Mouse (Mus musculus): ENCODE measurements around the gene Galnt17. TPM values are rescaled to one million over a fixed set of nuclear protein-coding genes. Genes with fewer than 3 reads are reported as not detected.

The Galnt17 gene
- polyA plus RNA-seq, 1 experiment from 2014 or later = 2.1 TPM

DNA sequence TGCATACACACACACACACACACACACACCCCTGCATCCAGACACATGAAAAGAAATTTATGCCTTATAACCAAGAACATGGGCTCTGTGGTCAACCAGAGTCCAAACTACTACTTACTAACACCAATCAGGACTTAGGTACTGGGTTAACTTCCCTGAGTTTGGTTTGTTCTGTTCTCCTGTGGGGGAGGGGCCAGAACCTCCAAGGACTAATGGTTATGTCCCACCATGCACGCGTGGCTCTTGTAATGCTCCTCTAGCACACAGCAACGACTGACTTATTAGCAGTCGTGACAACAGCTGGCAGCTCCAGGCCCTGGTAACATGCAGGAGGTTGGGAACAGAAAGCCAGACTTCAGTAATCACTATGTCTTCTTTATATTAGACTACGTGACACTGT, 3.1 kb downstream of the Galnt17 start:
- Histone ChIP-seq H3K27me3 (ENCODE audit: insufficient read depth, low read length) (peaks cover 29% of the 10 kb centered on the region), H3K27ac (ENCODE audit: low read length) (no peak overlapping the region), H3K36me3 (ENCODE audit: insufficient read depth, low read length) (no peaks in the 10 kb centered on the region), H3K9ac (replicated peaks; ENCODE audit: low read length) (no peak overlapping the region), H3K4me1 (ENCODE audit: insufficient read depth, low read length) (peaks cover 8% of the 10 kb centered on the region), H3K4me2 (replicated peaks; ENCODE audit: low read depth, low read length) (no peak overlapping the region), H3K4me3 (ENCODE audit: low read length) (no peak overlapping the region), H3K9me3 (ENCODE audit: low read length) (no peaks in the 10 kb centered on the region)
- no peak for ATAC-seq (ENCODE audit: low FRiP score, low TSS enrichment)
- 51% methylated on average over 5 of the region's 5 CpGs for WGBS

DNA sequence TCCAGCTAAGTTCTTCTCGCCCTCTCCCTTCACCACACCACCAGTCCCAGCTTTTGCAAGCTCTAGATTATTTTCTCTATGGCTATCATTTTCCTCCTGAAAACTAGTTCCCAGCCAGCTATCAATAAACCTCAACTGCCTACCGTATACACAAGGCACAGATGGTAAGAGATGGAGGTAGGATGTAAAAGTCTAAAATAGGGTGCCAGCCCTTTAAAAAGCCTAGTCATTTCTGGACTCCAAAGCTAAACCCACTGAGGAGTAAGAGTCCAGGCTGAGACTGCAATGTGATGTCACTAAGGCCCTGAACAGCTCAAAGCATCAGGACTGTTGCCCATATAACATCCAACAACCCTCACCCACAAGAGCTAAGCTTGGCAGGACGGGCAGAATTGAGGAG, 6.8 kb downstream of the Galnt17 start:
- H3K27me3 ChIP-seq (ENCODE audit: insufficient read depth, low read length) = peaks cover 22% of the 10 kb centered on the region
- H3K36me3 ChIP-seq (ENCODE audit: insufficient read depth, low read length) = no peaks in the 10 kb centered on the region
- H3K4me2 ChIP-seq (replicated peaks; ENCODE audit: low read depth, low read length) = no peak overlapping the region
- 91% methylated on average over 3 of the region's 3 CpGs for WGBS
- no peak overlapping the region for H3K4me3 ChIP-seq (ENCODE audit: low read length)
- peaks cover 2% of the 10 kb centered on the region for H3K4me1 ChIP-seq (ENCODE audit: insufficient read depth, low read length)
- H3K9me3 ChIP-seq (ENCODE audit: low read length) = no peaks in the 10 kb centered on the region
- no peak for ATAC-seq (ENCODE audit: low FRiP score, low TSS enrichment)
- no peak overlapping the region for H3K9ac ChIP-seq (replicated peaks; ENCODE audit: low read length)
- H3K27ac ChIP-seq (ENCODE audit: low read length) = no peak overlapping the region

DNA sequence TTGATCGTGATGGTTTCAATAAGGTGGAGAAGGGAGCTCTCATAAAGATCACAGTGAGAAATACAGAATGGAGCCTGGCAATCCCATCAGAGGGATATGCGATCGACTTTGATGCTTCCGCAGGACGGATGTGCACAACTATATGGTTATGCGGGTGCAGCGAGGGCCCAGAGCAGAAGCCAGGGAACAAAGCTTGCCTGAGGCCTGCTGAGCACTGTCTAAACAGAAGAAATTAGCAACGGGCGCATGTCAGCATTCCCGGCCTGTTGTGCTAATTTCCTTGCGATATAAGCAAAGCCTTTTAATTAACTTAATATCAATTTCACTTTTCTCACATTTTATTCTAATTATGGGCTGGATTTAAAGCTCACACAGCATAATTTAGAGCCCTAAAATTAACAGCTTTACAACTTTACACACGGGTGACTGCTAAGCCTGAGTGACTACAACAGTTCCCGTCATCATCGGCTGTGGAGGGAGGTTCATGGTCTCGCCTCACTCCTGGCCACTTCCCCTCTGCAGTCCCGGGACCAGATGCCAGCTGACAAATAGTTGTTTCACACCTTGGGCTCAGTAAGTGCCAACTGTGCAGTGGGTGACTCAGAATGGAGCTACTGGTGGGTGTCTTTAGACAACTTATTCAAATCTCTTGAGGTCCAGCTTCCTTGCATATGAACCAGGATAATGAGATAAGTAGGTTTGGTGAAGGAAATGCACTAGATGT, 14.4 kb downstream of the Galnt17 start:
- H3K9me3 ChIP-seq (ENCODE audit: low read length) = no peaks in the 10 kb centered on the region
- H3K27me3 ChIP-seq (ENCODE audit: insufficient read depth, low read length) = no peaks in the 10 kb centered on the region
- H3K9ac ChIP-seq (replicated peaks; ENCODE audit: low read length) = no peak overlapping the region
- H3K4me3 ChIP-seq (ENCODE audit: low read length) = no peak overlapping the region
- H3K4me2 ChIP-seq (replicated peaks; ENCODE audit: low read depth, low read length) = no peak overlapping the region
- ATAC-seq (ENCODE audit: low FRiP score, low TSS enrichment) = no peak
- no peaks in the 10 kb centered on the region for H3K36me3 ChIP-seq (ENCODE audit: insufficient read depth, low read length)
- 50% methylated on average over 16 of the region's 16 CpGs for WGBS
- no peaks in the 10 kb centered on the region for H3K4me1 ChIP-seq (ENCODE audit: insufficient read depth, low read length)
- no peak overlapping the region for H3K27ac ChIP-seq (ENCODE audit: low read length)

DNA sequence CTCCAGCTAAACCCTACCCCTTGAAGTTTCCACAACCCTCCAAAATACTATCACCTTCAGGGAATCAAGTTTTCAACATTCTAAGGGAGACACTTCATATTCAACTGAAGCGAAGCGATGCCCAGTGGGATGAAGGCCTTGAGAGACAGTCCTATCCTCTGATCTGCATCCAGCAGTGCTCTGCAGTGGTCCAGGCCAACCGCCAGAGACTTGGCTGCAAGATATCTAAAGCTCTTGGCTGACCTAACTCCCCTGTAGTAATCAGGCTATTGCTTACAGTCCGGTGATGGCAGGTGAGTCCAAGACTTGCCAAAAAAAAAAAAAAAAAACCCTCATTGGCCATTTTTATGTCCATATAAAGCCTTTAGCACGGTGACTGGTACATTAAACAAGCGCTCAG, 21.2 kb downstream of the Galnt17 start:
- H3K9me3 ChIP-seq (ENCODE audit: low read length) = no peaks in the 10 kb centered on the region
- H3K4me1 ChIP-seq (ENCODE audit: insufficient read depth, low read length) = no peaks in the 10 kb centered on the region
- no peak overlapping the region for H3K4me2 ChIP-seq (replicated peaks; ENCODE audit: low read depth, low read length)
- no peak for ATAC-seq (ENCODE audit: low FRiP score, low TSS enrichment)
- H3K27ac ChIP-seq (ENCODE audit: low read length) = no peak overlapping the region
- no peak overlapping the region for H3K4me3 ChIP-seq (ENCODE audit: low read length)
- 80% methylated on average over 6 of the region's 6 CpGs for WGBS
- H3K36me3 ChIP-seq (ENCODE audit: insufficient read depth, low read length) = no peaks in the 10 kb centered on the region
- H3K9ac ChIP-seq (replicated peaks; ENCODE audit: low read length) = no peak overlapping the region
- no peaks in the 10 kb centered on the region for H3K27me3 ChIP-seq (ENCODE audit: insufficient read depth, low read length)

DNA sequence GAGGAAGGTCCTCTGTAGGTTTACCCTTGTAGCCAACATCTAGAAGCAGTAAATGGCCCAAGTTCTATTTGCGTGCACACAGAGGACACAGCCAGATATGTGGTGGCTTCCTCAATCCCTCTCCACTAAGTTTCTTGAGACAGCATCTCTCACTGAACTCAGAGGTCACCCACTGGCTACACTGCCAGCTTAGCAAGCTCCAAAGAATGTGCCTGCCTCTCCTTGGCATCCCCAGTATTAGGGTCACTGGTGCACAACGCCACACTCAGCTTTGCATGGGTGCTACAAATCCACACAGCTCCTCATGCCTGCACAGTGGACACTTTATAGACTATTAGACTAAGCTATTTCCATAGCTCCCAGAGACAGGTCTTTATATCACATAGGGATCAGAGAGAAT, 21.6 kb downstream of the Galnt17 start:
- no peaks in the 10 kb centered on the region for H3K27me3 ChIP-seq (ENCODE audit: insufficient read depth, low read length)
- no peak overlapping the region for H3K4me2 ChIP-seq (replicated peaks; ENCODE audit: low read depth, low read length)
- H3K9me3 ChIP-seq (ENCODE audit: low read length) = no peaks in the 10 kb centered on the region
- 81% methylated on average over 2 of the region's 2 CpGs for WGBS
- no peak overlapping the region for H3K27ac ChIP-seq (ENCODE audit: low read length)
- no peaks in the 10 kb centered on the region for H3K4me1 ChIP-seq (ENCODE audit: insufficient read depth, low read length)
- no peak for ATAC-seq (ENCODE audit: low FRiP score, low TSS enrichment)
- no peak overlapping the region for H3K4me3 ChIP-seq (ENCODE audit: low read length)
- H3K36me3 ChIP-seq (ENCODE audit: insufficient read depth, low read length) = no peaks in the 10 kb centered on the region
- H3K9ac ChIP-seq (replicated peaks; ENCODE audit: low read length) = no peak overlapping the region

DNA sequence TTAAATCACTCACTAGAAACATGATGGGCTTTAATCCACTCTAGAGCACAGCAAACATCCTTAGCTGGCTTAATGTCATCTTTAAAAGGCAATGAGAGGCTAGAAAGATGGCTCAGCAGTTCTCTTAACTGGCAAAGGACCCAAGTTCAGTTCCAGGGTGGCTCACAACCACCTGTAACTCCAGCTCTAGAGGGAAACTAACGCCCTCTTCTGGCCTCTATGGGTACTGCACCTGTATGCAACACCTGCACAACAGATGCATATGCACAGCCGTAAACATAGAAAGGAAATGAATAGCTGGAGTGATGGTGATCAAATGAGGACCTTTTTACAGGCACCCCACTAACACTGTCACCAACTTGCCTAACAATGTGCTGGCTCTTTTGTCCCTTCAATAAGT, 27.9 kb downstream of the Galnt17 start:
- Histone ChIP-seq H3K9me3 (ENCODE audit: low read length) (no peaks in the 10 kb centered on the region; the same call in 1 of the 2 replicates), H3K9ac (replicated peaks; ENCODE audit: low read length) (no peak overlapping the region), H3K27me3 (ENCODE audit: insufficient read depth, low read length) (no peaks in the 10 kb centered on the region), H3K4me3 (ENCODE audit: low read length) (no peak overlapping the region), H3K27ac (ENCODE audit: low read length) (no peak overlapping the region), H3K4me1 (ENCODE audit: insufficient read depth, low read length) (no peaks in the 10 kb centered on the region), H3K36me3 (ENCODE audit: insufficient read depth, low read length) (no peaks in the 10 kb centered on the region), H3K4me2 (replicated peaks; ENCODE audit: low read depth, low read length) (no peak overlapping the region)
- WGBS = 49% methylated on average over 2 of the region's 2 CpGs
- ATAC-seq (ENCODE audit: low FRiP score, low TSS enrichment) = no peak

DNA sequence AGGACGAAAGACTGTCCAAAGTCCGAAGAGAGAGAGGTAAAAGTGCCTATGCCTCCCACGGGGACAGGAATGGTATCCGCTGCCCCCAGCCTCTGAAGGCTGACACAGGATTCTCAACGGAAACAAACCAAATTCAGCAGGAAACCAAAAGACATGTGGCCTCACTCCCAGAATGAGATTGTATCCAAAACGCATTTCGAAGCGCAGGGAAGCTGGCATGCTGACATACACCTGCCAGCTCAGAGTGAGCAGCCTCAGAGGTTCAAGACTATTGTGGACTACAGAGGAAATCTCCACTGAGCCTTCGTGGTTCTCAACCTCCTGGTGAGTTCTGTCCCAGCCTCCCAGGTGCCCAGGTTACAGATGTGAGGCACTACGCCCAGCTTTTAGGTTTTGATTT, 29.0 kb downstream of the Galnt17 start:
- Histone ChIP-seq H3K36me3 (ENCODE audit: insufficient read depth, low read length) (no peaks in the 10 kb centered on the region), H3K27ac (ENCODE audit: low read length) (no peak overlapping the region), H3K9ac (replicated peaks; ENCODE audit: low read length) (no peak overlapping the region), H3K4me2 (replicated peaks; ENCODE audit: low read depth, low read length) (no peak overlapping the region), H3K4me3 (ENCODE audit: low read length) (no peak overlapping the region), H3K27me3 (ENCODE audit: insufficient read depth, low read length) (no peaks in the 10 kb centered on the region), H3K9me3 (ENCODE audit: low read length) (no peaks in the 10 kb centered on the region; the same call in 1 of the 2 replicates), H3K4me1 (ENCODE audit: insufficient read depth, low read length) (no peaks in the 10 kb centered on the region)
- WGBS = 61% methylated on average over 10 of the region's 10 CpGs
- no peak for ATAC-seq (ENCODE audit: low FRiP score, low TSS enrichment)

DNA sequence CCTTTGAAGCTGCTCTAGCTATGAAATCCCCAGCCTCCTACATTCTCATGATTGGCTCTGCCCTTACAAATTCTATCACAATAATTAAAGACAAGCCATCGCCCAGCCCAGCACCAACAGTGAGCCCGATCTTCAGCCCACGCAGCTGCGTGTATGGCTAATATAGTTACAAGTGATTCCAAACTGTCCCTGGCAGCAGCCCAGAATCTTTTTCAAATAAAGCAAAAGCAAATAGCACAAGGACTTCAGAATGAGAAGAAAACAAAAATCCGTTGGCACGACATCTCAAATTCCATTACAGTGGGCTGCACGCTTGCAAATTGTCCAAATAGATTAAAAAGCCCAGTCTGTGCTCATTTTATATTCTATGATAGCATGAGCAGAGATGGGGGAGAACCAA, 31.1 kb downstream of the Galnt17 start:
- Histone ChIP-seq H3K27ac (ENCODE audit: low read length) (no peak overlapping the region), H3K4me1 (ENCODE audit: insufficient read depth, low read length) (no peaks in the 10 kb centered on the region), H3K36me3 (ENCODE audit: insufficient read depth, low read length) (no peaks in the 10 kb centered on the region), H3K9ac (replicated peaks; ENCODE audit: low read length) (no peak overlapping the region), H3K4me3 (ENCODE audit: low read length) (no peak overlapping the region), H3K27me3 (ENCODE audit: insufficient read depth, low read length) (no peaks in the 10 kb centered on the region), H3K9me3 (ENCODE audit: low read length) (no peaks in the 10 kb centered on the region; the same call in 1 of the 2 replicates), H3K4me2 (replicated peaks; ENCODE audit: low read depth, low read length) (no peak overlapping the region)
- no peak for ATAC-seq (ENCODE audit: low FRiP score, low TSS enrichment)
- 75% methylated on average over 7 of the region's 7 CpGs for WGBS

DNA sequence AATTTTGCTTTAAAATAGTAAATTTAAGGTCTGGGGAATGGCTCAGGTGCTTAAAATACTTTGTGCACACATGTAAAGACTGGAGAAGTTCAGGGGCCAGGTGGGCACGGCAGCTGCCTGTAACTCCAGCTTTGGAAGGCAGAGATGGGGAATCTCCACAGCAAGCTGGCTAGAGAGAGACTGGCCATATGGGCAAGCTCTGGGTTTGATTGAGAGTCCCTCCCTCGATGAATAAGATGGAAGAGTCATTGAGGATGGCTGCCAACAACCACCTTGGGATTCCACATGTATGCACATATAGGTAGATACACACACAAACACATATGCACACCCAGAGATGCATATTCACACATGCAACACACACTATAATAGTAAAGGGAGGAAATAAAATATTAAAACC, 42.0 kb downstream of the Galnt17 start:
- Histone ChIP-seq H3K4me2 (replicated peaks; ENCODE audit: low read depth, low read length) (no peak overlapping the region), H3K9ac (replicated peaks; ENCODE audit: low read length) (no peak overlapping the region), H3K27me3 (ENCODE audit: insufficient read depth, low read length) (no peaks in the 10 kb centered on the region), H3K4me3 (ENCODE audit: low read length) (no peak overlapping the region), H3K4me1 (ENCODE audit: insufficient read depth, low read length) (no peaks in the 10 kb centered on the region), H3K36me3 (ENCODE audit: insufficient read depth, low read length) (no peaks in the 10 kb centered on the region), H3K27ac (ENCODE audit: low read length) (no peak overlapping the region), H3K9me3 (ENCODE audit: low read length) (no peaks in the 10 kb centered on the region)
- whole genome bisulfite sequencing = 76% methylated on average over 2 of the region's 2 CpGs
- no peak for ATAC-seq (ENCODE audit: low FRiP score, low TSS enrichment)

DNA sequence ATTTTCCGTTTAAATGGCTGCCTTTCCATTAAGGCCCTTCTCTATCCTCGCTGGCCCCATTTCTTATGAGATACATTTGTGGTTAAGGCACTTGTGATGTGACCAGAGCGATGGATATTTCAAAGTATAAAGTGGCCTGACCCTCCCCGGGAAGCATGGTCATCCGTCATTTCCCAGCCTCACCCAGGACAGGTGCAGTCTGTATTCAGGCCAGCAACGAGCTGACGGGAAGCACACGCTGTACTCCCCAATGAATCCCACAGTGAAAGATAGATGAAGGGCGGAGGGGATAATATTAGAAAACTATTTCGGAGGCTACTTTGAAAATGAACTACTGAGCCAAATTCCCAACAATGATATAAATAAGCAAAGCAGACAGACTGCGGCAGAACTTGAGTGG, 44.2 kb downstream of the Galnt17 start:
- ATAC-seq (ENCODE audit: low FRiP score, low TSS enrichment) = no peak
- Histone ChIP-seq H3K27ac (ENCODE audit: low read length) (no peak overlapping the region), H3K4me2 (replicated peaks; ENCODE audit: low read depth, low read length) (no peak overlapping the region), H3K4me1 (ENCODE audit: insufficient read depth, low read length) (no peaks in the 10 kb centered on the region), H3K4me3 (ENCODE audit: low read length) (no peak overlapping the region), H3K36me3 (ENCODE audit: insufficient read depth, low read length) (no peaks in the 10 kb centered on the region), H3K27me3 (ENCODE audit: insufficient read depth, low read length) (no peaks in the 10 kb centered on the region), H3K9me3 (ENCODE audit: low read length) (no peaks in the 10 kb centered on the region), H3K9ac (replicated peaks; ENCODE audit: low read length) (no peak overlapping the region)
- WGBS = 67% methylated on average over 11 of the region's 11 CpGs

Data from kidney, embryonic 16.5 days (tissue).